Mouse (Mus musculus) neutrophil, adult 65 days (primary cell): ENCODE results near the gene Fyn. TPM values are rescaled to one million over a fixed set of nuclear protein-coding genes. Genes with fewer than 3 reads are reported as not detected.

Source experiments
- total RNA-seq: library from RNA; stranded (reverse); gene quantifications from 2 replicates; pipeline ENCODE4 v1.2.4, GENCODE M21; 2023

The Fyn gene
- total RNA-seq: 5.7 and 6.2 TPM in 2 replicates

DNA sequence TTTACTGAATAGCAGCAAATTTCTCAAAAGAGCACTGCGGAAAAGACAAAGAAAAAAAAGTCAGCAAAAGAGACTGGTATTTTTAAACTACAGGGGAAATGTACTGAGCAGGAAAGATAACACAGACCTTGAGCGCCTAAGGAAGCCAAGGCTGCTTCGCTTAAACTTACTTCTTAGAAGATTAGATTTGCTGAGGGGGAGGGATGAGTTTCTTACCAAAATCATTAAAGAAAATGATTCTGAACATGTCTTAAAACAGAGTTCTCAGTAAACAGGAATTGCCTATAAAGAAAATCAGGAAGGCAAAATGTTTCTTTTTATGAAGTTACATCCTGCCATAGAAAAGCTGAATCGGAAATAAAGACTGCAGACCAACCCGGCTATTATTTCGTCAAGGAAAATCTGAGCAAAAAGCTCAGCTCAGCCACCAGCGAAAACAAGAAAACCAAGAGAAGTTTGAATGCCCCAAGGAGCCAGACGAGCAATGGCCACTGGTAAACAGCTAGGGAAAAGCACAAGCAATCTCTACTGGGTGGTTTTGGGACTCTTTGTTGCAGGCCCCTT, at the start of gene Fyn:
Gene Fyn (plus strand): TSS at position 284 of the 564 bp plus-strand sequence.

DNA sequence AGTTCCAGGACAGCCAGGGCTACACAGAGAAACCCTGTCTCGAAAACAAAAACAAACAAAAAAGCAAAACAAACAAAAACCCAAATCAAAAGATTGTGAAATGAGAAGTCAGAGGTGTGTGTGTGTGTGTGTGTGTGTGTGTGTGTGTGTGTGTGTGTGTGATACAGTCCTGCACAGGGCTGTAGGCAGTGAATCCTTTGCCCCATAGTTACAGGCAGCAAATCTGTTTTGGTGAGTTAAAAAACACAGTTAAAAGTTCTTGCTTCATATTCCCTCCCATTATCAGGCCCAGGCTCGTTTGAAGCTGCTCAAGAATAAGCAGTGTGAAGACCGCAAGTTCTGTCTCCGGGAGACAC, 244.0 kb downstream of the Fyn start, which contains the start of gene Traf3ip2:
Gene Traf3ip2 (plus strand): TSS at position 302 of the 356 bp plus-strand sequence.

Other genes starting within 250 kb of the Fyn start
- not detected in 2 replicates for gene Fam229b, start 234.9 kb upstream of the Fyn start, total RNA-seq
- gene Tube1, start 234.9 kb upstream of the Fyn start, total RNA-seq: 5.0 and 7.5 TPM in 2 replicates
- gene Ccn6, start 205.1 kb upstream of the Fyn start, total RNA-seq: 7.0 and 7.7 TPM in 2 replicates
- 3.4 and 4.1 TPM in 2 replicates for gene Traf3ip2, start 244.1 kb downstream of the Fyn start, total RNA-seq